Mouse (Mus musculus): ENCODE results near the gene Srsf4.

Srsf4 gene

GRCm38 (mm10) chr4:131873293-131874168 lies at the start of gene Srsf4:
Srsf4 (plus strand) TSS chr4:131873617.
- DNase-seq (ENCODE audit: extremely low spot score) = peak; percentile 98

DNA sequence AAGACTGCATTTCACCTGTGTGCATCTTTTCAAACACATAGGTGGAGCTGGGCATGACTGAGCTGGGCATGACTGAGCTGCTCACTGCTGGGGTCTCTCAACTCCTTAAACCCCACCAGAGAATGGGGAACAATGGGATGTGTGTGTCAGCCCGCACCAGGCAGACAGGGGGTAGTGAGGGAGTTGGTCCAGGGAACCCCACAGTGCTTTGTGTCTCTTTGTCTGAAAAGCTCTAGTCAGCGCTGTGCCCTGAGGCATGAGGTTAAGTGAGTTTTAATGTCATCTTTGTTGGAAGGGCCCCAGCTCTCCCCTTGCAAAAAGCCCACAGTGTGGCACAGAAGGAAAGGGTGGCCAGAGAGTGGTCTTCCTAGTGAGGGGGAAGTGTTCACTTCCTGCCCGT lies 48.5 kb upstream of the Srsf4 start:
- DNase-seq (ENCODE audit: extremely low spot score) = no peak

DNA sequence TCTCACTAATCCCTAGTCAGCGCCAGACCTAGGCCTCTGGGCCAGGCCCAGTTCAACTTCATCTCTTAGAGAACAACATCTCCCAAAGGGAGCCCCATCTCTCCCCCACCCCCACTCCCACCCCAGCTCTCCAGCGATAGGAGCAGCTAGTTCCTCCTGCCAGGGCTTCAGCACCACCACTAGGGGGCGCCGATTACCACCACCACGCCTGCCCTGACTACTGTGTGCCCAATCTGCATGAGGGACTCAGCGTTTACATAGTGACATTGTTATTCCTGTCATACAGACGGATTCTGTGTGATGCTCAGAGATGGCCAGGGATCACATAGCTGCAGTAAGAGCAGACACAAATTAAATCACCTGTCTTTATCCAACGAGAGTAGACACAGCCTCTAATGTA lies 47.6 kb upstream of the Srsf4 start:
- no peak for DNase-seq (ENCODE audit: extremely low spot score)

DNA sequence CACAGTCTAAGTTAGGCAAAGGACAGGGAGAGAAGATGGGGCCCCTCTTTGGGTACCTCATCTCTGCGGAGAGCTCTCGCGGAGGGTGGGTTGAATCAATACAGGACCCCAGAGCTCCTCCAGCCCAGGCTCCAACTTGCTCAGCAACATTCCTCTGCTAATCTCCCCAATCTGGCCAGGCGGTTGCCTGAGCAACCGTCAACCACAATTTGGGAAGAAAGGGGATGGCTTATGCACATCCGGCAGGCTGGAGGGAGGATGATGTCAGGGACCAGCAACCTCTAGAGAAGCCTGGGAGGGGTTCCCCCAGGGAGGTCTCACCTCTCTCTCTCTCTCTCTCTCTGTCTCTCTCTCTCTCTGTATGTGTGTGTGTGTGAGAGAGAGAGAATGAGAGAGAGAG lies 46.5 kb upstream of the Srsf4 start:
- DNase-seq (ENCODE audit: extremely low spot score) = peak; percentile 69

GRCm38 (mm10) chr4:131829123-131829522 lies 44.3 kb upstream of the Srsf4 start:
- DNase-seq (ENCODE audit: extremely low spot score) = no peak

GRCm38 (mm10) chr4:131831546-131832045 lies 41.8 kb upstream of the Srsf4 start:
- no peak for DNase-seq (ENCODE audit: extremely low spot score)

- DNase-seq (ENCODE audit: extremely low spot score) = no peak
Measured at GRCm38 (mm10) chr4:131832759-131833407, 40.5 kb upstream of the Srsf4 start.

- DNase-seq (ENCODE audit: extremely low spot score) = no peak
Measured at GRCm38 (mm10) chr4:131833971-131834609, 39.3 kb upstream of the Srsf4 start.

- peak; percentile 62 for DNase-seq (ENCODE audit: extremely low spot score)
Measured at GRCm38 (mm10) chr4:131836351-131836881, 37.0 kb upstream of the Srsf4 start.

- DNase-seq (ENCODE audit: extremely low spot score) = peak; percentile 66
Measured at GRCm38 (mm10) chr4:131836891-131837491, 36.4 kb upstream of the Srsf4 start.

GRCm38 (mm10) chr4:131837872-131838524 lies 35.4 kb upstream of the Srsf4 start, which contains the start of gene Ptpru:
Ptpru (minus strand) TSS chr4:131838288.
- peak; percentile 91 for DNase-seq (ENCODE audit: extremely low spot score)

GRCm38 (mm10) chr4:131843290-131843743 lies 30.1 kb upstream of the Srsf4 start, which contains the start of gene Mecr:
Mecr (plus strand) TSS chr4:131843470.
- peak; percentile 95 for DNase-seq (ENCODE audit: extremely low spot score)

GRCm38 (mm10) chr4:131845991-131846778 lies 27.2 kb upstream of the Srsf4 start:
- DNase-seq (ENCODE audit: extremely low spot score) = no peak

DNA sequence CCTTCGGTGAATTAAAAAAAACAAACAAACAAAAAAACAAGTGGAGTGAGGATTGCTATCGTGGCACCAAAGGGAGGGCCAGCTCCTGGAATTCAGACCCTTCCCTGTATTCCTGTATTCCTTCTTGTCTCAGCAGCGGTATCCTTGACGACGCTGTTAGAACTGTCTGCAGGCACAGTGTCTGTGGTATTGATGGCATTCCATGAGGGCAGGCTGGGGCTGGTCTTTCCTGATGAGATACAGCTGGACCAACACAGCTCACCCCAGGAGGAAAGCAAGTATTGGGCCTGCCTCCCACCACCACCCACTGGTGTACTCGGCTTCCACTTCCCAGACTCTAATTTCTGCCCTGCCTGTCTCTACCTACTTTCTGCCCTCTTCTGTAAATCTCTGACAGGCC lies 25.3 kb upstream of the Srsf4 start:
- peak; percentile 32 for DNase-seq (ENCODE audit: extremely low spot score)

DNA sequence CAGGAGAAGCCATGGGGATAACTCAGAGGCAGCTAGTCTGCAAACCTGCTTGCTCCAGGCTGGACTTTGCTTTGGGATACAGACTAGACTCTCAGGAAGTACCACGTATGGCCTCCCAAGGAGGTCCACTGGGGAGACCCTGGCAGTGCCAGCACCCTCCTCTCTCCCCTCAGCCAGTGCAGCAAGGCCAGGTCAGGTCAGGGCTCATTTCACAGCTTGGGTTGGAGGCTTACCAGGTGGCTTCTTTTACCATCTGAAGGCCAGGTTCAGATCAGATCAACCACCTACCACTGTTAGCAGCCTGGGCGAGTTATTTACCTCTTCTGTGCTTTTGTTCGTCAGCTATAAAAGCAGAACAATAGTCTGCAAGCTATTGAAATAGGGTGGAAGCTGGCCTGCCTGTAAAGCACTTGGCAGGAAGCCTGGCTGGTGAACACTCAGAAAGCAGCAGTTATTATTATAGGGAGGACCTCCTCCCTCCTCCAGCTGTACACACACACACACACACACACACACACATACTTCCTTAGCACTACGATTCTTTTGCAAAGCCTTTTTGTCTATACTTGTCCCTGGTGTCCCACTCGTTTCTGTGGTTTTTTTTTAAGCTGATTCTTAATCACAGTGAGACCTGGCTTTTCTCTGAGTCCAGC lies 23.3 kb upstream of the Srsf4 start:
- no peak for DNase-seq (ENCODE audit: extremely low spot score)

DNA sequence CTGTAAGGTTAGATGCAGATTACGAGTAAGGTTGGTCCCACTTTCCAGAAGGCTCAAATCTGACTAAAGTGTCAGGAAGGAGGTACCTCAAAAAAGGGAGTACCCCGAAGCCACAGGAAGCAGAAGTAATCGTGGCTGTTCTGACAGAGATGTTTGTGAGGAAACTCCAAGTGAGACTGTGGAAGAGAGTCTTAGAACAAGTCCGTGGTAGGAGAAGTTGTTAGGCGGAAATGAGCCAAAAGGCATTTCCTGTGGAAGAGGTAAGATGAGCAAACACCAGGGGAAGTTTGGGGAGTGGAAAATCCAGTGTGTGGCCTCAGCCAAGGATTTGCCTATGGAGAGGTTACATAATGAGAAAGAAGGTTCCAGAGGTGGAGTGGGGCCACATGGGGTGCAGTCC lies 18.5 kb upstream of the Srsf4 start:
- no peak for DNase-seq (ENCODE audit: extremely low spot score)

DNA sequence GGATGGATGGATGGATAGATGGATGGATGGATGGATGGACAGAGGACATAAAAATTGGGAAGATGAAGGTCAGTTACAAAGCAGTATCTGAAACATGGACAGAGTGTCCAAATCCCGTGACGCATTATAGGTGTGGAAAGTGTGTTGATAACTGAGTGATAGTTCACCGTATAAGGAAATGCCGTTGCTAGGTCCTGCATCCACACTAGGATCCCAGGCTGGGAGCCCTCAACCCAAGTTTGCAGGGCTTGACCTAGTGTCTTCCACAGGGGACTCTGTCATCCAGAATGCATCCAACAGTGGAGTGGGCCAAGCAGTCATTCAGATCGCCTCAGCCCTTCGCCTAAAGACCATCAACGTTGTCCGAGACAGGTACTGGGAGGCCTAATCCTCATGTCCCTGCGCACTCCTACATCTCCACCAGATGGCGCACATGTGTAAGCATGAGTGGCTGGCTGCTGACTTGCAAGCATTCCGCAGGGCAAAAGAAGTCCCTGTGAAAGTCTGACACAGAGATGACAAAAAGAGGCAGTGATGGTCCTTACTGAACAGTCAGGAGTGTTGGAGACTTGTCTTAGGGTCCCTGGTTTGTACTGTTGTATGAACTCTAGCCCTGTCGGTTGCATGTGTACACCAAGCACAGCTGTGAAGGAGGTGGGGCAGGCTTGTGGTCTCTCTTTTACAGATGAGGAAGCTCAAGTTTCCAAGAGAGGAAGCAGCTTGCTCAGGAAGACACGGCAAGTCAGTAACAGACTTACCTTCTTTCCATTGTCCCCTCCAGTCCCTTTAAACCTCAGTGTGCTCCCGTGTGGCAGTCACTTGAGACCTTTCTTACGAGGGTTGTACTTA lies 12.7 kb upstream of the Srsf4 start:
- DNase-seq (ENCODE audit: extremely low spot score) = peak; percentile 79

- DNase-seq (ENCODE audit: extremely low spot score) = no peak
Measured at GRCm38 (mm10) chr4:131861341-131861739, 12.1 kb upstream of the Srsf4 start.

Measured in embryo, embryonic 9.5 days (tissue).